Mouse (Mus musculus) cortical plate, adult 2 months (tissue): ENCODE results near the gene Gm6657. TPM values are rescaled to one million over a fixed set of nuclear protein-coding genes. Genes with fewer than 3 reads are reported as not detected.

Source experiments
- H3K27ac ChIP-seq: fragments of 200-500 bp; 2 replicates; pipeline ENCODE4 v1.5.1; 2012; ENCODE audit warnings: low read length, control low read depth, inconsistent platforms; ENCODE audit not compliant: insufficient read depth
- H3K4me1 ChIP-seq: fragments of 200-500 bp; 2 replicates; pipeline ENCODE4 v1.6.1; 2011; ENCODE audit warnings: low read length; ENCODE audit not compliant: control insufficient read depth, insufficient read depth
- H3K4me3 ChIP-seq: fragments of 200-500 bp; 2 replicates; pipeline ENCODE4 v1.5.1; 2011; ENCODE audit warnings: mild to moderate bottlenecking, low read length, control low read depth; ENCODE audit not compliant: insufficient read depth
- CTCF ChIP-seq: fragments of 200-500 bp; IDR thresholded peaks from 2 replicates; pipeline ENCODE4 v1.5.1; 2011; ENCODE audit warnings: mild to moderate bottlenecking, control low read depth, low read length; ENCODE audit not compliant: insufficient read depth; ENCODE audit errors: extremely low read depth
- POLR2A ChIP-seq: fragments of 200-500 bp; IDR thresholded peaks from 2 replicates; pipeline ENCODE4 v1.6.1; 2011; ENCODE audit warnings: mild to moderate bottlenecking, low read length, control low read depth; ENCODE audit not compliant: insufficient read depth; ENCODE audit errors: extremely low read depth
- polyA plus RNA-seq: library from polyadenylated mRNA; depleted of rRNA; stranded (reverse); fragments of >200 nt; gene quantifications from 2 replicates; pipeline ENCODE4 v1.2.3, GENCODE M21; 2012; rRNA removed

The Gm6657 gene
- polyA plus RNA-seq, result not detected in 2 replicates

GRCm38 (mm10) chr12:78193942-78194341 lies at the start of gene Gm6657:
TSS of gene Gm6657 (plus strand) at chr12:78194242.
- Histone ChIP-seq H3K4me3 (no peak within 1 kb of the TSS), H3K4me1 (no peaks in the 10 kb centered on the region), H3K27ac (no peak within 1 kb of the TSS)
- TF ChIP-seq POLR2A (no peak), CTCF (no peak)

- Histone ChIP-seq H3K4me1 (peaks cover 2% of the 10 kb centered on the region; the same call in 1 of the 2 replicates), H3K27ac (no peak overlapping the region), H3K4me3 (no peak overlapping the region)
- TF ChIP-seq POLR2A, result no peak
- no peak for TF ChIP-seq CTCF
These were observed 40.6 kb upstream of the Gm6657 start for GRCm38 (mm10) chr12:78153308-78154002.

DNA sequence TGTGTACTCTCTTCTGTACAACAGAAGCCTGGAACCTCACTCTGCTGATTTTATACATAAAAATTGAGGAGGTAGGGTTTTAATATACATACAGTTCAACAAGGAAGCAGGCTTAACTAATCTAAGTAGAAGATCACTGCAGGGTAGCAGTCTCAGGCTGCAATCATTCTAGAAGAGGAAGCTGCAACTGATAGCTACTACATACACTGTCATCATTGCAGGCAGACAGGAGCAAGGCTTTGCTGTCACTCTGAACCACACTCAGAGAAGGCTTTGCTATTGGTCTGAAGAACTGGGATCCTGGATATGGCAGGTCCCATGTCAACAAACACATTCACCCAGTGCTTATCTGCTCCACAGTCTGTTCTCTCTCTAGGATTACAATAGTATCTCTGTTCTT lies 23.9 kb upstream of the Gm6657 start:
- no peak overlapping the region for H3K27ac ChIP-seq
- no peak for TF ChIP-seq CTCF
- TF ChIP-seq POLR2A, result no peak

DNA sequence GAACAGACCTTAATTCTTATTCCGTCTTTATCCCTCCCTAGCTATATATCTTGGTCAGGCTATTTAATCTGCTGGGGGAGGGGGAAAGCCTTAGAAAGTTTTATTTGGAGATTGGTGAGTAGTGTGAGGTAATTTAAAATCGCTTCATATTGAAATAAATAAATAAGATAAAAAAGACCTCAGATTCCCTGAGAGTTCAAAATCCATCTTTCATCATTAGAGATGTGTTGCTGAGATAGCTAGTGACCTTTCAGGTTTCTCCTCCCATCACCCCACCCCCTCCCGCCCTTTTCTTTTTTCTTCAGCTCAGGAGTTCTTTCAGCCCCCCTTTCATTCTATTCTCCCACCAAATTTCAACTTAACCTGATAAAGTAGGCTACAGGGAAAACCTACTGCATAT lies 20.1 kb upstream of the Gm6657 start:
- Histone ChIP-seq H3K4me3 (no peak overlapping the region), H3K27ac (no peak overlapping the region), H3K4me1 (no peaks in the 10 kb centered on the region)
- TF ChIP-seq POLR2A (no peak), CTCF (no peak)

More for the DNA sequence above, 23.9 kb upstream of the Gm6657 start:
- H3K4me3 ChIP-seq, result no peak overlapping the region
- H3K4me1 ChIP-seq, result no peaks in the 10 kb centered on the region

DNA sequence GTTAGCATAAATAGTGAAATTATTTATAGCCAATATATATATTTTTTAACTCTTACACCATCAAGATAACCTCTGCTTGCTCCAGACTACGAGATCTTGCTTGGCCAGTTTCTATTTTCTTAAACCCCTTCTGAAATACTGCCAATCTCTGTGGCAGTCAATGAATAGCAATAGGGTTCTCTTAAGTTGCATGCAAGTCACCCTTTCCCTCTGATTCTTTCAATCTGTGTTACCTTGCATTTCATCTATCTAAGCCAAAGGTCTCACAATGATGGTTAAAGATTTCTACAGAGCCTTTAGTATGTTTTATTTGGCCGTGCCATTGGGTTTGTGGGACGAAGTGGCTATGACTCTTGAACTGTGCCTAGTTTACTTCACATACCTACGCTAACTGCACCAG lies 19.4 kb upstream of the Gm6657 start:
- TF ChIP-seq POLR2A (no peak), CTCF (no peak)
- no peak overlapping the region for H3K27ac ChIP-seq
- H3K4me1 ChIP-seq, result no peaks in the 10 kb centered on the region
- H3K4me3 ChIP-seq, result no peak overlapping the region

GRCm38 (mm10) chr12:78181452-78181851 lies 12.6 kb upstream of the Gm6657 start:
- Histone ChIP-seq H3K27ac (no peak overlapping the region), H3K4me3 (no peak overlapping the region), H3K4me1 (no peaks in the 10 kb centered on the region)
- no peak for TF ChIP-seq POLR2A
- no peak for TF ChIP-seq CTCF

DNA sequence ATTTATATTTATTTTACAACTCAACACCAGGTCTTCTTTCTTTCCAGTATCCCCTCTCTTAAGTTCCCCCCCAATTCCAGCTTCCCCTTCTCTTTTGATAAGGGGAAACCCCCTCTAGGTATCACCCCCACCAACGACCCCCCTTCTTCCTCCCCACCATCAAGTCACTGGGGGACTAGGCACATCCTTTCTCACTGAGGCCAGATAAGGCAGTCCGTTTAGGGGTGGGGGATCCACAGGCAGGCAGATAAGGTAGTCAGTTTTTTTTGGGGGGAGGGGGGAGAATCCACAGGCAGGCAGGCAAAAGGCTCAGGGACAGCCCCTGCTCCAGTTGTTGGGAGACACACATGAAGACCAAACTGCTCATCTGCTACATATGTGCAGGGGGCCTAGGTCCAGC lies 1.3 kb downstream of the Gm6657 start:
- Histone ChIP-seq H3K4me1 (no peaks in the 10 kb centered on the region), H3K4me3 (no peak overlapping the region), H3K27ac (no peak overlapping the region)
- no peak for TF ChIP-seq POLR2A
- TF ChIP-seq CTCF, result no peak

DNA sequence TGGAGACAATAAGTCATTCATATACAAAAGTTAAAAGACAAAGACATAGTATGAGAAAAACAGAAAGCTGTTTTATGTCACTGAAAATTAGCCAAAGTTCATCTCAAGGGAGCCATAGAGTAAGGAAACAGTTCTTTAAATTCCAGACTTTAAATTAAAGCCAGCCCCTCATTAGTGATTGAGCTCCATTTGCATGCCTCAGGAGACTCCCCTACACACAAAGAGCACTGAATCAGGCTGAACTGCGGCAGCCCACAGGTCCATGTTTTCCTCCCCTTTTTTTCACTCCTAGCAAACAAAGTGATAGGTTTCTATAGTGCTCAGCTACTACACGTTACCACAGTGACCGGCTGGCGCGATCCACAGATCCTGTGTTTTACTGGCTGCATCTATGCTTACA lies 9.6 kb downstream of the Gm6657 start:
- Histone ChIP-seq H3K27ac (no peak overlapping the region), H3K4me3 (no peak overlapping the region), H3K4me1 (no peaks in the 10 kb centered on the region)
- TF ChIP-seq POLR2A, result no peak
- no peak for TF ChIP-seq CTCF

GRCm38 (mm10) chr12:78205915-78206570 lies 12.0 kb downstream of the Gm6657 start:
- Histone ChIP-seq H3K27ac (no peak overlapping the region), H3K4me3 (no peak overlapping the region), H3K4me1 (no peaks in the 10 kb centered on the region)
- peak; percentile 65 for TF ChIP-seq CTCF
- no peak for TF ChIP-seq POLR2A

- Histone ChIP-seq H3K27ac (no peak overlapping the region), H3K4me1 (no peaks in the 10 kb centered on the region), H3K4me3 (no peak overlapping the region)
- TF ChIP-seq POLR2A, result no peak
- no peak for TF ChIP-seq CTCF
These were observed 12.5 kb downstream of the Gm6657 start for GRCm38 (mm10) chr12:78206571-78206960.
